Mouse (Mus musculus): ENCODE data around the gene Itga10. TPM values are rescaled to one million over a fixed set of nuclear protein-coding genes. Genes with fewer than 3 reads are reported as not detected.

Itga10 gene
- total and polyA plus RNA-seq, 3 experiments: 0.36 to 1.2 (median 1.0) TPM

DNA sequence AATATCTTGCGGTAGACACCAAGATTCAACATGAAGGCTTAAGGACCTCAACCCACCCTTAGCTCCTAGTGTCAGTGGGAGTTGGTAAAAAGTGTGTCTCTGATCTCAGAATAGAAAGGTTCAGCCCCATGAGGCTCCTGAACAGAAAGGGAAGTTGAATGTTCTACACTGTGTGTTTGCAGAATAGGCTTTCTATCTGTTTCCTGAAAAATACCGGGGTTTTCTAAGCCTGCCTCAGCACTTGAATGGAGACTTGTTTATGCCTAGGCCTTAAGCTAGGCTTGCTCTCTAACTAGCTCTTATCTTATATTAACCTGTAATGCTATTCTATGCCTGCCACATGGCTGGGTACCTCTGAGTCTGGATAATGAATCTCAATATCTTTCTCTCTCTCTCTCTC lies 15.5 kb downstream of the Itga10 start:
- Histone ChIP-seq H3K9ac (ENCODE audit: insufficient read depth, low read depth) (0 out of 2 replicates have a peak overlapping the region, but pooled peaks have one; percentile 5), H3K4me2 (ENCODE audit: insufficient read depth, low read depth, poor library complexity, severe bottlenecking) (no peak overlapping the region), H3K9me3 (replicated peaks; ENCODE audit: low read length) (no peaks in the 10 kb centered on the region), H3K4me1 (ENCODE audit: control insufficient read depth in 1 of 2, insufficient read depth in 2 of 2) (peaks cover 11 to 29% of the 10 kb centered on the region in 2 experiments), H3K4me3 (replicated peaks in 1 of 3; ENCODE audit: low read depth in 2 of 3, low read length in 2 of 3, poor library complexity in 1 of 3) (no peak overlapping the region), H3K27ac (ENCODE audit: insufficient read depth, low read depth) (peak overlapping the region; percentile 12; the same call in 1 of the 2 replicates), H3K36me3 (replicated peaks in 1 of 2; ENCODE audit: control insufficient read depth in 1 of 2, insufficient read depth in 1 of 2, low read length in 1 of 2) (peaks cover 10 to 34% of the 10 kb centered on the region in 2 experiments), H3K27me3 (replicated peaks) (no peaks in the 10 kb centered on the region), H3K79me2 (replicated peaks; ENCODE audit: control insufficient read depth, extremely low read depth, insufficient read depth, poor library complexity, severe bottlenecking) (no peaks in the 10 kb centered on the region)
- DNase-seq (ENCODE audit: extremely low read depth): no peak
- in situ Hi-C loops (cut with MboI; ENCODE audit: low pct_ligation_motif_present, low pct_unique_long_range_greater_than_20kb, low sequenced_read_pairs): loop anchor here (5.0 kb wide), 1 partner anchor 46 kb away; the partner anchor contains the start of gene Nudt17
- dilution Hi-C loops (cut with MboI; ENCODE audit: extremely low pct_ligation_motif_present, extremely low pct_unique_long_range_greater_than_20kb, low sequenced_read_pairs): no loop called here
- TF ChIP-seq ZKSCAN1 (IDR thresholded peaks at IDR 0.05; ENCODE audit: borderline replicate concordance, low read depth, low read length): no peak
- TF ChIP-seq GABPA (IDR thresholded peaks at IDR 0.05; ENCODE audit: insufficient replicate concordance, low read depth, low read length): no peak
- no peak for TF ChIP-seq MYC (IDR thresholded peaks at IDR 0.05; ENCODE audit: low read depth, low read length)
- no peak for TF ChIP-seq USF2 (conservative IDR thresholded peaks at IDR 0.05; ENCODE audit: low read depth, low read length)
- no peak for TF ChIP-seq SIN3A (IDR thresholded peaks at IDR 0.05; ENCODE audit: low read length)

GRCm38 (mm10) chr3:96662731-96663316 lies 17.4 kb downstream of the Itga10 start:
- DNase-seq (ENCODE audit: extremely low read depth): no peak
- no peaks in the 10 kb centered on the region for H3K27me3 ChIP-seq (replicated peaks)
- peaks cover 11 to 29% of the 10 kb centered on the region in 2 experiments for H3K4me1 ChIP-seq (ENCODE audit: control insufficient read depth in 1 of 2, insufficient read depth in 2 of 2)
- no peak overlapping the region for H3K27ac ChIP-seq (ENCODE audit: insufficient read depth, low read depth)
- no peak for TF ChIP-seq CHD1 (IDR thresholded peaks at IDR 0.05; ENCODE audit: low read depth, low read length)
- TF ChIP-seq ZMIZ1 (IDR thresholded peaks at IDR 0.05; ENCODE audit: low read depth, low read length): no peak
- no peak for TF ChIP-seq CHD2 (IDR thresholded peaks at IDR 0.05; ENCODE audit: low read length)
- TF ChIP-seq RAD21 (IDR thresholded peaks at IDR 0.05; ENCODE audit: low read depth, low read length): no peak
- TF ChIP-seq JUND (conservative IDR thresholded peaks at IDR 0.05; ENCODE audit: low read depth, low read length): no peak
- no peak for TF ChIP-seq CTCF (conservative IDR thresholded peaks at IDR 0.05 in 1 of 2, IDR thresholded peaks at IDR 0.05 in 1 of 2; ENCODE audit: low read depth in 2 of 2, low read length in 2 of 2)
- TF ChIP-seq ETS1 (conservative IDR thresholded peaks at IDR 0.05; ENCODE audit: low read depth, low read length): no peak
- no peak for TF ChIP-seq TCF12 (IDR thresholded peaks at IDR 0.05; ENCODE audit: low read depth, low read length)
- TF ChIP-seq SMC3 (IDR thresholded peaks at IDR 0.05; ENCODE audit: low read depth, low read length): no peak
- TF ChIP-seq SIN3A (IDR thresholded peaks at IDR 0.05; ENCODE audit: low read length): no peak
- TF ChIP-seq E2F4 (IDR thresholded peaks at IDR 0.05; ENCODE audit: insufficient replicate concordance, low read depth, low read length): no peak
- no peak overlapping the region for H3K4me2 ChIP-seq (ENCODE audit: insufficient read depth, low read depth, poor library complexity, severe bottlenecking)
- no peak overlapping the region for H3K9ac ChIP-seq (ENCODE audit: insufficient read depth, low read depth)
- H3K79me2 ChIP-seq (replicated peaks; ENCODE audit: control insufficient read depth, extremely low read depth, insufficient read depth, poor library complexity, severe bottlenecking): no peaks in the 10 kb centered on the region
- H3K36me3 ChIP-seq (replicated peaks in 1 of 2; ENCODE audit: control insufficient read depth in 1 of 2, insufficient read depth in 1 of 2, low read length in 1 of 2): peaks cover 7 to 14% of the 10 kb centered on the region in 2 experiments
- in situ Hi-C loops (cut with MboI; ENCODE audit: low pct_ligation_motif_present, low pct_unique_long_range_greater_than_20kb, low sequenced_read_pairs): loop anchor here (5.0 kb wide), 1 partner anchor 44 kb away; the partner anchor contains the start of gene Nudt17
- dilution Hi-C loops (cut with MboI; ENCODE audit: extremely low pct_ligation_motif_present, extremely low pct_unique_long_range_greater_than_20kb, low sequenced_read_pairs): no loop called here
- no peak overlapping the region for H3K4me3 ChIP-seq (replicated peaks in 1 of 3; ENCODE audit: low read depth in 2 of 3, low read length in 2 of 3, poor library complexity in 1 of 3)
- H3K9me3 ChIP-seq (replicated peaks; ENCODE audit: low read length): no peaks in the 10 kb centered on the region

All from CH12.LX (cell line).